Mouse (Mus musculus) midbrain, embryonic 10.5 days (tissue): ENCODE data around the gene Rtkn. TPM values are rescaled to one million over a fixed set of nuclear protein-coding genes. Genes with fewer than 3 reads are reported as not detected.

ENCODE experiments used
- DNase-seq: peaks from one replicate; pipeline ENCODE4 v3.0.0-alpha.2; 2017; ENCODE audit warnings: low spot score
- H3K27ac ChIP-seq: fragments of 300-500 bp; sonication (generic); replicated peaks from 2 replicates; pipeline ENCODE4 v1.5.1; 2016; ENCODE audit warnings: mild to moderate bottlenecking
- H3K27me3 ChIP-seq: fragments of 300-500 bp; sonication (generic); 2 replicates; pipeline ENCODE4 v1.6.1; 2016; ENCODE audit warnings: low read depth, mild to moderate bottlenecking; ENCODE audit not compliant: poor library complexity, severe bottlenecking
- H3K36me3 ChIP-seq: fragments of 300-500 bp; sonication (generic); 2 replicates; pipeline ENCODE4 v1.6.1; 2016; ENCODE audit warnings: mild to moderate bottlenecking, moderate library complexity
- H3K4me1 ChIP-seq: fragments of 300-500 bp; sonication (generic); 2 replicates; pipeline ENCODE4 v1.6.1; 2016
- H3K4me3 ChIP-seq: fragments of 300-500 bp; sonication (generic); 2 replicates; pipeline ENCODE4 v1.5.1; 2016; ENCODE audit warnings: mild to moderate bottlenecking, moderate library complexity
- H3K9me3 ChIP-seq: fragments of 300-500 bp; sonication (generic); replicated peaks from 2 replicates; pipeline ENCODE4 v1.6.1; 2016; ENCODE audit warnings: mild to moderate bottlenecking
- WGBS: fragments of 180-500 bp; shearing (Covaris S2); methylation state at CpG from one replicate; pipeline ENCODE4 v1.1.7; 2016; 5-methylcytosine and 5-hydroxymethylcytosine counted together
- polyA plus RNA-seq: library from polyadenylated mRNA; unstranded; fragments of >200 nt; fragmentation: Nextera tagmentation; extraction: Ambion mirVana; gene quantifications from 2 replicates; pipeline ENCODE4 v1.2.1, GENCODE M21; 2016

Rtkn gene
- polyA plus RNA-seq, 1 experiment from 2014 or later = 35.3 TPM

DNA sequence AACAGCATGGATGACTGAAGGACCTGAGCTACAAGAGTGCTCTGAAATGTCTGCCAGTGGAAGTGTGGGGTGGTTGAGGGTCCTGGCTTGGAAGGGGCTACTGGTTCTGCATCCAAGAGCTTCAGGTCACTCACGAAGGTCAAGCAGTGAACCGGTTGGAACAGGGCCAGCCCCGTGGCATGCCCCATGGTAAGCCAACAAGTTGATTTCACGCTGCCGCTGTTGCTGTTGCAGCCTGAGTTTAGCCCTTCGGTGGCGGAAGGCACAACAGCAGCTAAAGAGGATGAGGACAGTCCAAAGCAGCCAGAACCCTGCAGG lies 15.6 kb upstream of the Rtkn start:
- Histone ChIP-seq H3K27me3 (no peaks in the 10 kb centered on the region), H3K4me3 (peak overlapping the region; percentile 89), H3K9me3 (no peaks in the 10 kb centered on the region), H3K4me1 (peaks cover 80% of the 10 kb centered on the region), H3K27ac (peak overlapping the region; percentile 99), H3K36me3 (peaks cover 46% of the 10 kb centered on the region)
- no peak for DNase-seq
- 87% methylated on average over 7 of the region's 7 CpGs for WGBS

DNA sequence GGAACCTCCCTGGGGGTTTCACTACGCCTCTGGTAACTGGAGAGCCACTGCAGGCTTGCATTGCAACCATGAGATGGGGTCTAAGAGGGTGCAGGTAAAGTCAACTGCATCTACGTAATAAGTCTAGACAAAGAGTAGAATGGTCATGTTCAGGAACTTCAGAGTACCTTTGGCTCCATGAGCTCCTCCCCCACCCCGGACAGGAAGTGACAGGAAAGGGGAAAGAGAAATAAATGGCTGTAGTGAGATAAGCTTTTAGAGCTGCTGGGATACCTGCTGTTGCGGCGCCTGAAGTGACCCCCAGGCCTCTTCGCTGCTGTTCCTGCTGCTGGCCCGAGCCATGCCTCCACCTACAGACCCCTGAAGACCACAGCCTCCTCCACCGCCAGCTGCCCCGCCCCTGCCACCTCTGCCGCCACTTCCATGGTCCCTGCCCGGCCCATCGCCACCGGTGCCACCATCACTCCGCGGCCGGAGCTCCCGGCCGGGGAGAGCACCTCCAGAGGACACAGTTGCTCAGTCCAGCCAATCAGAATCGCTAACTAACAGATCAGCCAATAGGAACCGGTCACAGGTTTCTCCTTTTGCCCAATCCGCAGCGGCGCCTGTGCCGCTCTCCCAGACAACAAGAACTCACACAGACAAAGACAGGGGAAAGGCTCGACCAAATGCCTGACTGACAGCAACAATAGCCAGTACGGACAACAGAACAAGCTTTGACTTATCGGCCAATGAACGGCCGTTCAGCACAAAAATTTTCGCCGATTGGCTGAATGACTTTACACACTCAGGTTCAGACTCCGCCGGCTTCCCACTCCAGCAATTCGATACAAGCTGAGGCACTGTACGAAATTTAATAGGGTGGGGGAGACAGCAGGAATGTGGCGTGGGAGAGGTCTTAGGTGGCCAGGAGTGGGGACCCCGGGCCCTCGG lies 14.1 kb upstream of the Rtkn start, which contains the start of gene Wbp1:
Wbp1 (minus strand) TSS at position 630 of the 933 bp plus-strand sequence.
- under 1% methylated on average over 38 of the region's 38 CpGs for WGBS
- peak; percentile 96 for DNase-seq
- Histone ChIP-seq H3K27ac (peak within 1 kb of the TSS; percentile 99), H3K36me3 (peaks cover 46% of the 10 kb centered on the region), H3K27me3 (no peaks in the 10 kb centered on the region), H3K4me3 (peak within 1 kb of the TSS; percentile 89), H3K9me3 (no peaks in the 10 kb centered on the region), H3K4me1 (peaks cover 75% of the 10 kb centered on the region)

- peaks cover 66% of the 10 kb centered on the region for H3K4me1 ChIP-seq
- DNase-seq = no peak
- peak overlapping the region; percentile 99 for H3K27ac ChIP-seq
- H3K9me3 ChIP-seq = no peaks in the 10 kb centered on the region
- H3K27me3 ChIP-seq = no peaks in the 10 kb centered on the region
- H3K36me3 ChIP-seq = peaks cover 40% of the 10 kb centered on the region
- peak overlapping the region; percentile 89 for H3K4me3 ChIP-seq
- 2% methylated on average over 46 of the region's 52 CpGs for WGBS
These were observed 13.2 kb upstream of the Rtkn start for GRCm38 (mm10) chr6:83121863-83122710.

DNA sequence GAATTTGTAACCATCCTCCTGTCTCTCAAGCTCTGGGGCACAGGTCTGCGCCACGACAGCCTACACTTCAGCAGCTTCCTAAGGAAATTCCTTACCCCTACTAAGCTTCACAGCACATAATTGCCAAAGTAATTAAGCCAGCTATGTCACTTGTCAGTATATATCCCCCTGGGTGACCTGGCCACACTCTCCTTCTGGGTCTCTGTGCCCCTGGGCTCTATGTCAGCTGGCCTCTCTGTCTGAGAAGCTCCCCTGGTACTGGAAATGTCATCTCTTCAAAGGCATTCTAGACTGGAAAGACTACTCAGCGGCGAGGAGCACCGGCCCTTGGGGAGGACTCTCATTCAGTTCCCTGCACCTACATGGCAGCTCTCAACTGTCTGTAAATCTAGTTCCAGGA lies 12.3 kb upstream of the Rtkn start:
- DNase-seq = no peak
- Histone ChIP-seq H3K4me3 (peak overlapping the region; percentile 89), H3K4me1 (peaks cover 58% of the 10 kb centered on the region), H3K27ac (peak overlapping the region; percentile 99; the same call in 1 of the 2 replicates), H3K9me3 (no peaks in the 10 kb centered on the region), H3K27me3 (no peaks in the 10 kb centered on the region), H3K36me3 (peaks cover 31% of the 10 kb centered on the region)
- 88% methylated on average over 5 of the region's 5 CpGs for WGBS

- peaks cover 47% of the 10 kb centered on the region for H3K4me1 ChIP-seq
- no peaks in the 10 kb centered on the region for H3K27me3 ChIP-seq
- under 1% methylated on average over 30 of the region's 30 CpGs for WGBS
- H3K36me3 ChIP-seq = peaks cover 12% of the 10 kb centered on the region
- peak overlapping the region; percentile 93 for H3K27ac ChIP-seq
- peak; percentile 92 for DNase-seq
- peak overlapping the region; percentile 89 for H3K4me3 ChIP-seq
- H3K9me3 ChIP-seq = no peaks in the 10 kb centered on the region
These were observed 10.4 kb upstream of the Rtkn start for GRCm38 (mm10) chr6:83124851-83125312.

- no peaks in the 10 kb centered on the region for H3K27me3 ChIP-seq
- WGBS = 31% methylated on average over 5 of the region's 5 CpGs
- H3K9me3 ChIP-seq = no peaks in the 10 kb centered on the region
- peak within 1 kb of the TSS; percentile 89 for H3K4me3 ChIP-seq
- H3K4me1 ChIP-seq = peaks cover 42% of the 10 kb centered on the region
- H3K27ac ChIP-seq = peak within 1 kb of the TSS; percentile 93
- H3K36me3 ChIP-seq = peaks cover 12% of the 10 kb centered on the region; the same call in 1 of the 2 replicates
- DNase-seq = no peak
These were observed 9.9 kb upstream of the Rtkn start, which contains the start of gene Ino80b for GRCm38 (mm10) chr6:83125331-83125730. TSS of gene Ino80b (minus strand) at chr6:83125431.

- H3K27ac ChIP-seq = no peak overlapping the region
- no peak overlapping the region for H3K4me3 ChIP-seq
- no peak for DNase-seq
- no peaks in the 10 kb centered on the region for H3K27me3 ChIP-seq
- 94% methylated on average over 5 of the region's 5 CpGs for WGBS
- peaks cover 29% of the 10 kb centered on the region for H3K4me1 ChIP-seq
- H3K9me3 ChIP-seq = no peaks in the 10 kb centered on the region
- peaks cover 12% of the 10 kb centered on the region; the same call in 1 of the 2 replicates for H3K36me3 ChIP-seq
These were observed 7.8 kb upstream of the Rtkn start for GRCm38 (mm10) chr6:83127419-83127818.

- H3K27me3 ChIP-seq = peaks cover 17% of the 10 kb centered on the region
- WGBS = 82% methylated on average over 6 of the region's 6 CpGs
- H3K4me3 ChIP-seq = no peak overlapping the region
- H3K9me3 ChIP-seq = no peaks in the 10 kb centered on the region
- no peak for DNase-seq
- H3K4me1 ChIP-seq = peaks cover 18% of the 10 kb centered on the region
- H3K27ac ChIP-seq = no peak overlapping the region
- H3K36me3 ChIP-seq = no peaks in the 10 kb centered on the region
These were observed 3.7 kb upstream of the Rtkn start for GRCm38 (mm10) chr6:83131469-83132034.

- WGBS = 87% methylated on average over 9 of the region's 9 CpGs
These were observed 2.9 kb upstream of the Rtkn start for GRCm38 (mm10) chr6:83132176-83132919.

GRCm38 (mm10) chr6:83134226-83134625 lies 1.0 kb upstream of the Rtkn start:
- Histone ChIP-seq H3K36me3 (no peaks in the 10 kb centered on the region), H3K27ac (no peak overlapping the region), H3K4me3 (no peak overlapping the region), H3K9me3 (no peaks in the 10 kb centered on the region), H3K4me1 (peaks cover 43% of the 10 kb centered on the region), H3K27me3 (peaks cover 17% of the 10 kb centered on the region)
- DNase-seq = no peak
- 68% methylated on average over 3 of the region's 3 CpGs for WGBS

More at GRCm38 (mm10) chr6:83132176-83132919, 2.9 kb upstream of the Rtkn start:
- Histone ChIP-seq H3K36me3 (no peaks in the 10 kb centered on the region), H3K4me1 (peaks cover 26% of the 10 kb centered on the region), H3K27ac (no peak overlapping the region), H3K27me3 (peaks cover 17% of the 10 kb centered on the region), H3K4me3 (no peak overlapping the region), H3K9me3 (no peaks in the 10 kb centered on the region)
- DNase-seq = no peak

- peak; percentile 29 for DNase-seq
- Histone ChIP-seq H3K27ac (peak overlapping the region; percentile 100), H3K4me3 (peak overlapping the region; percentile 74), H3K36me3 (peaks cover 7% of the 10 kb centered on the region), H3K27me3 (peaks cover 17% of the 10 kb centered on the region), H3K9me3 (no peaks in the 10 kb centered on the region), H3K4me1 (peaks cover 53% of the 10 kb centered on the region)
- 2% methylated on average over 37 of the region's 37 CpGs for WGBS
These were observed 403 bp downstream of the Rtkn start for GRCm38 (mm10) chr6:83135571-83136161.
